Mouse (Mus musculus) lung, postnatal 4 days (tissue): ENCODE data around the gene Zfp59.
"Not testable (repeated sequence)": the region's sequence is repeated elsewhere in the genome, so short reads cannot be mapped to it uniquely, and the experiment has no call there.

Experiments used
- DNase-seq, 2 experiments: peaks; one replicate each; pipeline ENCODE4 v3.0.0; 2021

The Zfp59 gene

GRCm38 (mm10) chr7:27838323-27839249, at the start of gene Zfp59:
Gene Zfp59, plus strand, starts transcription at chr7:27838607.
- peak; percentile 91 to 95 for DNase-seq

GRCm38 (mm10) chr7:27789306-27789705, 49.1 kb upstream of the Zfp59 start:
- DNase-seq, result no peak

GRCm38 (mm10) chr7:27793865-27794264, 44.5 kb upstream of the Zfp59 start:
- DNase-seq, result not testable (repeated sequence)

- DNase-seq, result no peak
Measured at GRCm38 (mm10) chr7:27794566-27794965, 43.8 kb upstream of the Zfp59 start.

DNA sequence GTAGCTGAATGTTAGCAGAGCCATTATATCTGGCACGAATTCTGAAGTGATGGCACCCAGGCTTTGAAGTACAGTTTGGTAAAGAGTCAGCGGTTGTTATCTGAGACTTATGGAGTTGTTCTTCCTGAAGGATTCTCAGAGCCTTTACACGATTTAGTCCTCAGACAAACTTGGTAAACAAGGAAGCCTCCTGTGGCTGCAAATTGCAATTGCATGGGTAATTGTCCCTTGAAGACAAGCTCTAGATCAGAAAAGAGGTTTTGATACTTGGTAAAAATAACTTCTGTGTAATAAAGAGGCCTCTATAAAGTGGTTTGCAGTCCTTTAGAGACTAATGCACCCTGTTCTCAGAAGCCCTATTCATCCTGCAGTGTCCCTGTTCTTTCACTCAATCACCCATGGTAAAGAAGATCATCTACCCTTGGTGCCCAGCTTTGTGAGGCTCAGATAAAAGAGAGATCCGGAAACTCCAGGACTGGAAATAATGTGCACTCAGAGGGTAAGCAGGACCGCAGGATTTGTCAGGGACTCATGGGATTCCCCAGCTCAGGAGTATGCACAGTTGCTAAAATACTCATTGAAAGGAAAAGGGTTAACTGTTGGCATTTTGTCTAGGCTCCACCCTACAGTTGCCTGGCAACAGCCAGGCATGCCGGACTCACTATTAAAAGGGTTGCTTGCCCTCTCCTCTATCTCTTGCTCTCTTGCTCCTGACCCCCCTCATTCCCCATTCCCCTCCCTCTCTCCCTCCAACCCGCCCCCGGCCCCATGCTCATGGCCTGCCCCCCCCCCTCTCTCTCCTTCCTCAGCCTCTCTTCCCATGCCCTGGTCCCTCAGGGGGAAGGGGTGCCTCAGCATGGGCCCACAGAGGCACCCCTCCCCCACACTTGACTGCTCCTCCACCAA, 40.2 kb upstream of the Zfp59 start:
- DNase-seq, result no peak

DNA sequence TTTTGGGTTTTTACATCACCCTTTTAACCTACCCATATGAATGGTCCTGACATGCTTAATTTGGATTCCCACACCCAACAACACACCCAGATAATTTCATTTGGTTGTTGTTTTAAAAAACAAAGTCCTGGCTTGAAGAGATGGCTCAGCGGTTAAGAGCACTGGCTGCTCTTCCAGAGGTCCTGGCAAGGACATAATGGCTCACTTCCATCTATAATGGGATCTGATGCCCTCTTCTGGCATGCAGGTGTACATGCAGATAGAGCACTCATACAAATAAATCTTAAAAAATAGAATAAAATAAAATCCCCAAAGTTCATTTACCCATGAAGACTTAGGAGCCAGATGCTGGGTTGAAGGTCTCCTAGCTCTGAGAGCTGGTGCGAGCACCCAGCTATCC, 37.3 kb upstream of the Zfp59 start:
- no peak for DNase-seq

DNA sequence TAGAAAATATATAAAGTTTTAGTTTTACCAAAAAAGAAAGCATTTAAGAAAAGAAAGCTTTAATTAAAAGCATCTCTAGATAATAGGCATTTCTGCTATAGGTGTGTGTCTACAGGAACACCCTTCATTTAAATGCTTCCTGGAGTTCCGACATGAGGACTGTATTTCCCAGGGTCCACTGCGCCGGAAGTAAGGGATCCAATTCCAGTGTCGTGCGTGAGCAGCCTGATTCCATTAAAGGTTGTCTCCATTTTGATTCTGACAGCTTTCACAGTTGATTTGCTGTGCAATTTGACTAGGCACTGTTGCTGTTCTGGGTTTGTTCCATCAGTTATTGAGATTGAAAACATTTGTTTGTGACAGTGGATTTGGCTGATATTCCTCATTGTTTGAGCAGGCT, 35.4 kb upstream of the Zfp59 start:
- DNase-seq, result no peak

DNA sequence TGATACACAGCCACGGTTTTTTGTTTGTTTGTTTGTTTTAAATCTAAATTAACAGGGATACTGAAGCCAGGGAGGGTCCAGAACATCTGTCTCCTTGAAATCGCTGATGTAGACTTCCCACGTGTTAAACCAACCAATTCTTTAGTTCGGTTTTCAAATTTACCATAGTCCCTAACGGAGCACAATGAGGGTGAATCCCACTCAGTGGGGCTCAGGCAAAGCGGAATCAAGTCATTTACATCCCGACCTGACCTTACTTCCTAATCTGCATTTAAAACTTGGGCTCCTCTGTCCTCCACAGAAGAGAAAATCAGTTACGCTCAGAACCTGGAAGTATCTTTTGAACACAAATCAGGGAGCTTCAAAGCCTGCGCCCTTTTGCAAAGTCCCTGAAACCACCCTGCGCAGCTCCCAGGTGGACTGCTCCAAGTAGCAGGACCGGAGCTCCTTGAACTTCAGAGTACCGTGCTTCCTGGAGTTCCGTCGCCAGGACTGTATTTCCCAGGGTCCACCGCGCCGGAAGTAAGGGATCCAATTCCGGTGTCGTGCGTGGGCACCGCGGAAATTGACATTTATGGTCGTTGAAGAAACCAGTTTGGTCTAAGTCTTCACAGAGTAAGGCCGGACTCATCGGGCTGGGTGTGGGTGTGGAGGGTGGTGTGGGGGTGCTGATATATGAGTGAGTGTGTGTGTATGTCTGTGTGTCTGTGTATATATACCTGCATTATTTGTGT, 33.9 kb upstream of the Zfp59 start:
- DNase-seq, result peak; percentile 84

DNA sequence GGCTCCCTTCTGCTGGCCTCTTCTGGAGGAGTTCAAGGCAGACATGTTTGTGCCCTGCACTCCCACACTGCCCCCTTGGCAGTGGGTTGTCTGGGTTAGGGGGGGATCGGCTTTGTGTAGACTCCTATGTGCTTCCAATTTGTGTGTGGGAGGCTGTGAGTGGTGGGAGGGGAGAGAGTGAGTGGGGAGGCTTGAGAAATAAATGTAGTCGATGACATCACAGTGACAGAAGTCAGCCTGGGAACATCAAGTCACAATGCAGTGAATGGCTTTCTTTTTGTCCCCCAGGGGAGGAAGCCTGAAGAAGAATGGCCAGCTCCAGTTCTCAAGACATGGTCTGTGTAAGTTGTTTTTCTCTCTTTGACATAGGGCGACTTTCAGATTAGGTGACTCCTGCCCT, 31.5 kb upstream of the Zfp59 start, which contains the start of gene Zfp626:
TSS of gene Zfp626 (plus strand) at position 301 of the 400 bp plus-strand sequence.
- DNase-seq, result not testable (repeated sequence)

GRCm38 (mm10) chr7:27807305-27807704, 31.1 kb upstream of the Zfp59 start:
- not testable (repeated sequence) for DNase-seq

- DNase-seq, result no peak
Measured at GRCm38 (mm10) chr7:27818526-27819110, 19.8 kb upstream of the Zfp59 start.

DNA sequence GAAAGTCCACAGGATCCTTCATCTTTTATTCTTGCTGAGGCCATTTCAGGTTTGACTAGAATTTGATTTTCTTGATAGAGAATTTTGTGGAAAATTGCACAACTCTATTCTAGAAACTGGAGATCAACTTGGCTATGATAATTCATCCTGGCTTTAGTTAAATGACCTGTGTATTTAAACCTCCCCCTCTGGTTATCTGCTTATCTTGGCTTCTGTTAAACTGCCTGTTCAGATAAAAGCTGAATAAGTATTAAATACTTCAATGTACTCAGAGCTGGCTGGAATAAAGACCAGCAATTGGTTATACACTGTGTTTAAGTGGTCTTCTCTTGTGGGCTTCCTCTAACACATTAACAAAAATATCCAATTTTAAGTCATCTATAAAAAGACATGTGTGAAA, 15.8 kb upstream of the Zfp59 start:
- DNase-seq, result no peak

DNA sequence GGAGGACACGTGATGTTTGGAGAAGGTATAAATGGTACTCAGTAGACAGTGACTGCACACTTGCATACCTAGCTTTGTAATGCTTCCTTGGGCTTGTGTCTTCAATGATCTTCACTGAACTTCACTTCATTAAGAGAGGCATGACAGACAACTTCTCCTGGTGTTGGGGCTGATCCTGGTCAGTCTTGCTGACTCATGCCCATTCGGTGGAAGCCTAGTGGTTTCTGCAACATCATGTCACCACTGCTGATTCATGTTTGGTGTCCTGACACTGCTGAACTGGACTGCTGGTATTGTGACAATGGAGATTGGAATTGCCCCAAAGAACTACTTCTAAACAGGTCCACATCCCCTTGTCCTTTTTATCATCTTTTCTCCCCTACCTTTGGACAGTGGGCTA, 4.3 kb upstream of the Zfp59 start:
- no peak for DNase-seq

- DNase-seq, result no peak
Measured at GRCm38 (mm10) chr7:27837896-27838295, 511 bp upstream of the Zfp59 start.

DNA sequence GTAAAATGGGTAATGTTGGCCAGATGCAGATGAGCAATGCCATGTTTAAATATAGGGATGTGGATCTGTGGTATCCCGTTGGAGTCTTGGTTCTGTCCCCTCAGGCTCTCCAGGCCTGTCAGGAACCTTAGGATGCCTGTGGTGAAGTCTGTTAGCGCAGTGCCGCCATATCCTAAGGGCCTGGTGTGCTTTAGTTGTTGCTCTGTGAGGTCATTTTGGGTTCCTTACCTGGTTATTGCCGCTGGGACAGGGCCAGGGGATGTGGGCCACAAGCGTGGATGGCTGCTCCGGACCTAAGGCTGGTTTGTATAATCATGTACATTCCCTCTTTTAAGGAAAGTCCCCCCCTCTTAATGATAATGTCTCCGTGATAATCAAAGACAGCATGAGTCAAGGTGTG, 1.2 kb downstream of the Zfp59 start:
- no peak for DNase-seq

DNA sequence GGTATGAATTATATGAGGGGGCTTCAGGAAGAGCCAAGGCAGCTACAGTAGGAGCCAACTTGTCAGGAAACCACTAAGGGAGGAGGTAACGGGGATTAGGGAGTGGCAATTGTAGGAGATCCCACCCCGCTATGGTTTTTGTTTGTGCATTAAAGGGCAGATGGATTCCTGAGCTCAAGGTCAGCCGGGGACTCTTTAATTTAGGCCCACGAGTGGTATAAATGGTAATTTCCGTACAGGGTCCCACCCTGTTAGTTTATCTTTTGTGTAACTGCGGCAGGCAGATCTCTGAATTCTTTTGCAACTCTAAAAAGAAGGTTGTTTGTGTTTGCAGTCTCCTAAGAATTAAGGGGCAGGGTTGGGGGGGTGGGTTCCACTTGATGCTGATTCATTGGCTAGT, 1.7 kb downstream of the Zfp59 start:
- no peak for DNase-seq

- no peak for DNase-seq
Measured at GRCm38 (mm10) chr7:27857227-27857626, 18.8 kb downstream of the Zfp59 start, which contains the start of gene Zfp607a. Gene Zfp607a, plus strand, starts transcription at chr7:27857527.

- peak in 1 of 2 experiments; percentile 5 for DNase-seq
Measured at GRCm38 (mm10) chr7:27859301-27860251, 21.2 kb downstream of the Zfp59 start.

- DNase-seq, result peak; percentile 83 to 88
Measured at GRCm38 (mm10) chr7:27860396-27861235, 22.2 kb downstream of the Zfp59 start.

DNA sequence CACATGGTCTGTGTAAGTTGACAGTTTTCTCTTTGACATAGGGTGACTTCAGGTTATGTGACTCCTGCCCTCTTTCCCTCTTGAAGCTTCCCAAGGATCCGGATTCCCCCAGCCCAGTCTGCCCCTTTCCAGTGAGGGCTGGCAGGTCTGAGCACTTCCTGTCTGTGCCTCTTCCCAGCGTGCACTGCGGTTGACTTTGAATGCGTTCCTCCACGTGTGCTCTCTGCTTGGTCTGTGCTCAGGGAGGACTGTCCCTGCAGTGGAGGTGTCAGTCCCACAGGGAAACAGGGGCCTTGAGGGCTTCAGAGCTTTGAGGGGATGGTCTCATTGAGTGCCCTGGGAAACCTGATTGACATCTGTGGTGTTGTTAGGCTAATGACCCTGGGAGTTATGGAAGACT, 24.2 kb downstream of the Zfp59 start:
- DNase-seq, result not testable (repeated sequence)
